Comparison of ENCODE assay signal across 22 mouse cellular contexts in the genomic region with DNA sequence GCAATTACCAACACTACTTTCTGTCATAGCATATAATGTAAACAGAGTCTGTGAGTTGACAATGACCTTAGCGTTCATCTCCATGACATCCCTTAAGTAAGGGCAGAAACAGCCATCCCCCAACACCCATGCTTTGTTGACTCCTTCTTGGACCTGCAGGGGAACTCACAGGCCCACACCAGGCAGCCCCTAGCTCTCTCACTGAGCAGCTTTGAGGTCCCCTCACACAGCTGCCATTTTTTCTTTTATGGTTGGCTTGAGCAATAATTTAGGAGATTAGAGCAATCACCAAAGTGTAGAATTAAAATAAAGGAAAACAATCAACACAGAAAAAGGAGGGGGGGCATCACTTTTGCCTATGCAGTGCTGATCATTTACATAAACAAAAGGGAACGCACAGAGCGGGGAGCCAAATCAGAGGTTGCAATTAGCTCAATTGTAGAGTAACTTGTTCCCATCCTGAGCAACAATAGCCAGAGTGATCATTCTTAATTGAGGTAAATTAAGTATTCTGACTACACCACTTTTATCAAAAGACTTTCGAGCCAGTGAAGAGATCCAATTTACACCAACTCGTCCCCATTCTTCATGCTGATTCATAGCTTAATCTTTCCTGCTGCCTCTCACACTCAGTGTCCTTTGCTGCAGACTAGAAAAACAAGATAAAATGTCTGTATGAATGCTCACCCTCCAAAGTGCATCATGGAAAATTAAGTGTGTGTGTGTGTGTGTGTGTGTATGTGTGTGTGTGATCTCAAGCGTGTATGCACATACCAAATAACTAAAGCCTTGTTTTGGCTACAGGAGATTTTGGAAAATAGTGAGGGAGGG.
DNase-seq lines count a peak whose midpoint lies in the region; ATAC-seq and TF ChIP-seq lines count a peak whose summit lies in the region.
"Had no signal": no experiment of that assay in that cellular context is flagged by ENCODE, and none has a peak within 500 bp of the region (broad histone marks: within the 10 kb centered on the region; RNA-seq: fewer than 3 reads in every experiment).

No protein-coding gene starts in this region.

- no peak overlapping the region for H3K4me3 ChIP-seq in heart, embryonic 10.5 days
- H3K4me3 ChIP-seq in forebrain, postnatal 0 days (ENCODE audit: low read depth, low read length), result no peak overlapping the region
- H3K4me3 ChIP-seq: gastrocnemius, adult 2 months; hindbrain, embryonic 12.5 days; limb, embryonic 15.5 days; liver, embryonic 15.5 days had no signal

- DNase-seq in heart, adult 11 months, result peak; percentile 43
- no peak for DNase-seq in heart, embryonic 10.5 days (ENCODE audit: low spot score)
- peak; percentile 73 for DNase-seq in Muller cell, postnatal 12 days (ENCODE audit: inconsistent ontology term)
- peak; percentile 46 for DNase-seq in forebrain, postnatal 0 days
- no peak for DNase-seq in gastrocnemius, postnatal 4 days (ENCODE audit: low spot score in 2 of 2)
- DNase-seq in adipocyte (ENCODE audit: low spot score), result no peak
- no peak for DNase-seq in layer of hippocampus, adult 18-20 months (ENCODE audit: low spot score in 2 of 2)
- DNase-seq: adrenal gland, adult 8-10 months; cerebellum, adult 9-11 months; gastrocnemius, adult 2 months; kidney, postnatal 25 days; thymus, adult 18-20 months; thymus, postnatal 36 days had no signal

- H3K27ac ChIP-seq in heart, embryonic 10.5 days, result no peak overlapping the region
- H3K27ac ChIP-seq in forebrain, postnatal 0 days (ENCODE audit: low read depth, low read length), result no peak overlapping the region
- H3K27ac ChIP-seq: gastrocnemius, adult 2 months; hindbrain, embryonic 12.5 days; limb, embryonic 15.5 days; liver, embryonic 15.5 days; macrophage had no signal

- ATAC-seq in common myeloid progenitor, adult 5-6 weeks (replicated peaks; ENCODE audit: low read depth, poor library complexity, severe bottlenecking), result 0 out of 2 replicates have a peak, but pooled peaks have one; percentile 20
- ATAC-seq in forebrain, postnatal 0 days, result peak; percentile 89
- ATAC-seq: CD4-positive, CD25-positive, alpha-beta regulatory T cell, adult 4 months; intestine, postnatal 0 days; midbrain, embryonic 16.5 days; Patski had no signal

- no peaks in the 10 kb centered on the region for H3K9me3 ChIP-seq in heart, embryonic 10.5 days
- no peaks in the 10 kb centered on the region for H3K9me3 ChIP-seq in forebrain, postnatal 0 days (ENCODE audit: low read length)
- H3K9me3 ChIP-seq: hindbrain, embryonic 12.5 days; limb, embryonic 15.5 days; liver, embryonic 15.5 days had no signal

- no peaks in the 10 kb centered on the region; the same call in 1 of the 2 replicates for H3K27me3 ChIP-seq in heart, embryonic 10.5 days (ENCODE audit: insufficient read depth, poor library complexity, severe bottlenecking)
- H3K27me3 ChIP-seq in forebrain, postnatal 0 days (ENCODE audit: insufficient read depth, low read length), result no peaks in the 10 kb centered on the region
- H3K27me3 ChIP-seq: hindbrain, embryonic 12.5 days; limb, embryonic 15.5 days; liver, embryonic 15.5 days had no signal

- no peak overlapping the region for H3K4me2 ChIP-seq in forebrain, postnatal 0 days (ENCODE audit: low read depth)
- H3K4me2 ChIP-seq: hindbrain, embryonic 12.5 days; limb, embryonic 15.5 days; liver, embryonic 15.5 days had no signal

- WGBS in heart, embryonic 10.5 days, result 62% methylated on average over 6 of the region's 6 CpGs
- WGBS in forebrain, postnatal 0 days, result 19% methylated on average over 6 of the region's 6 CpGs

- H3K36me3 ChIP-seq in heart, embryonic 10.5 days, result no peaks in the 10 kb centered on the region
- no peaks in the 10 kb centered on the region for H3K36me3 ChIP-seq in forebrain, postnatal 0 days (ENCODE audit: insufficient read depth)
- H3K36me3 ChIP-seq: hindbrain, embryonic 12.5 days; limb, embryonic 15.5 days; liver, embryonic 15.5 days had no signal

- no peak overlapping the region for H3K9ac ChIP-seq in forebrain, postnatal 0 days
- H3K9ac ChIP-seq: hindbrain, embryonic 12.5 days; limb, embryonic 15.5 days; liver, embryonic 15.5 days had no signal

- no peak for TF ChIP-seq CTCF in forebrain, postnatal 0 days (IDR thresholded peaks at IDR 0.05; ENCODE audit: low read depth)

- H3K4me1 ChIP-seq in heart, embryonic 10.5 days, result peaks cover 9% of the 10 kb centered on the region; the same call in 1 of the 2 replicates
- H3K4me1 ChIP-seq in forebrain, postnatal 0 days (ENCODE audit: insufficient read depth), result 0 out of 2 replicates have a peak, but pooled peaks cover 7% of the 10 kb centered on the region
- H3K4me1 ChIP-seq: hindbrain, embryonic 12.5 days; limb, embryonic 15.5 days had no signal

Comparison
In these comparisons a context has a peak if more than half of its experiments do, and no peak if none do; other contexts are left out.
1. DNase-seq: peak in heart, adult 11 months (single experiment), Muller cell, postnatal 12 days (single experiment) and forebrain, postnatal 0 days (single experiment); none in heart, embryonic 10.5 days (single experiment), gastrocnemius, postnatal 4 days (0 of 2), adipocyte (single experiment) and layer of hippocampus, adult 18-20 months (0 of 2).